Mouse (Mus musculus) lung, adult 2 months (tissue): Measurements from ENCODE around the gene Gramd4. TPM values are rescaled to one million over a fixed set of nuclear protein-coding genes. Genes with fewer than 3 reads are reported as not detected.

Experiments used
- DNase-seq: peaks from one replicate; pipeline ENCODE4 v3.0.0; 2022
- H3K4me1 ChIP-seq: fragments of 200-500 bp; 2 replicates; pipeline ENCODE4 v1.6.1; 2011; ENCODE audit warnings: low read length; ENCODE audit not compliant: control insufficient read depth, insufficient read depth
- H3K4me3 ChIP-seq: fragments of 200-500 bp; replicated peaks from 2 replicates; pipeline ENCODE3; 2011; ENCODE audit warnings: low read depth, mild to moderate bottlenecking, control low read depth, low read length; ENCODE audit errors: extremely low read depth
- CTCF ChIP-seq: fragments of 200-500 bp; IDR thresholded peaks from 2 replicates; pipeline ENCODE4 v1.5.1; 2011; ENCODE audit warnings: mild to moderate bottlenecking, low read length, control low read depth; ENCODE audit not compliant: insufficient read depth
- POLR2A ChIP-seq: fragments of 200-500 bp; IDR thresholded peaks from 2 replicates; pipeline ENCODE4 v1.6.1; 2011; ENCODE audit warnings: low read depth, mild to moderate bottlenecking, control low read depth, low read length, borderline replicate concordance; ENCODE audit errors: extremely low read depth
- WGBS: fragments of 180-500 bp; shearing (Covaris S2); methylation state at CpG from one replicate; pipeline ENCODE4 v1.1.7; 2018; 5-methylcytosine and 5-hydroxymethylcytosine counted together
- polyA plus RNA-seq: library from polyadenylated mRNA; depleted of rRNA; stranded (reverse); fragments of >200 nt; gene quantifications from 2 replicates; pipeline ENCODE4 v1.2.3, GENCODE M21; 2012

Gramd4 gene
- polyA plus RNA-seq, 1 experiment: 24.4 TPM

- TF ChIP-seq POLR2A (no peak), CTCF (peak; percentile 62)
- peak; percentile 44 for DNase-seq
- Histone ChIP-seq H3K4me1 (peaks cover 20% of the 10 kb centered on the region), H3K4me3 (no peak overlapping the region)
- 31% methylated on average over 17 of the region's 17 CpGs for WGBS
Observed at GRCm38 (mm10) chr15:86085301-86086225, 28.1 kb downstream of the Gramd4 start.

- WGBS: 55% methylated on average over 8 of the region's 8 CpGs
- Histone ChIP-seq H3K4me1 (peaks cover 24% of the 10 kb centered on the region), H3K4me3 (no peak overlapping the region)
- no peak for DNase-seq
- TF ChIP-seq POLR2A: no peak
- TF ChIP-seq CTCF: no peak
Observed at GRCm38 (mm10) chr15:86086291-86086706, 28.8 kb downstream of the Gramd4 start.

GRCm38 (mm10) chr15:86087591-86088149, 30.2 kb downstream of the Gramd4 start:
- Histone ChIP-seq H3K4me1 (peaks cover 34% of the 10 kb centered on the region), H3K4me3 (no peak overlapping the region)
- TF ChIP-seq CTCF: no peak
- no peak for TF ChIP-seq POLR2A
- WGBS: 58% methylated on average over 14 of the region's 14 CpGs
- DNase-seq: no peak

GRCm38 (mm10) chr15:86088266-86088790, 30.8 kb downstream of the Gramd4 start:
- WGBS: 78% methylated on average over 11 of the region's 11 CpGs
- Histone ChIP-seq H3K4me1 (peaks cover 34% of the 10 kb centered on the region), H3K4me3 (no peak overlapping the region)
- TF ChIP-seq CTCF (no peak), POLR2A (no peak)
- no peak for DNase-seq

GRCm38 (mm10) chr15:86089091-86089744, 31.7 kb downstream of the Gramd4 start:
- no peak for DNase-seq
- TF ChIP-seq CTCF: no peak
- no peak for TF ChIP-seq POLR2A
- 57% methylated on average over 13 of the region's 13 CpGs for WGBS
- no peak overlapping the region for H3K4me3 ChIP-seq
- peaks cover 34% of the 10 kb centered on the region for H3K4me1 ChIP-seq

GRCm38 (mm10) chr15:86089991-86090529, 32.6 kb downstream of the Gramd4 start:
- TF ChIP-seq POLR2A: no peak
- no peak for TF ChIP-seq CTCF
- WGBS: 33% methylated on average over 11 of the region's 11 CpGs

GRCm38 (mm10) chr15:86090578-86090977, 33.1 kb downstream of the Gramd4 start:
- no peak for TF ChIP-seq POLR2A
- TF ChIP-seq CTCF: no peak

More at GRCm38 (mm10) chr15:86089991-86090529, 32.6 kb downstream of the Gramd4 start:
- H3K4me3 ChIP-seq: no peak overlapping the region
- H3K4me1 ChIP-seq: peaks cover 34% of the 10 kb centered on the region
- DNase-seq: peak; percentile 48

GRCm38 (mm10) chr15:86091201-86091997, 33.9 kb downstream of the Gramd4 start:
- H3K4me1 ChIP-seq: peaks cover 29% of the 10 kb centered on the region
- 94% methylated on average over 23 of the region's 23 CpGs for WGBS
- no peak overlapping the region for H3K4me3 ChIP-seq
- TF ChIP-seq CTCF (no peak), POLR2A (no peak)
- DNase-seq: no peak

More at GRCm38 (mm10) chr15:86090578-86090977, 33.1 kb downstream of the Gramd4 start:
- H3K4me3 ChIP-seq: no peak overlapping the region
- no peak for DNase-seq
- peaks cover 32% of the 10 kb centered on the region for H3K4me1 ChIP-seq
- 78% methylated on average over 8 of the region's 8 CpGs for WGBS
